Mouse (Mus musculus) embryo, embryonic 11 days (tissue): Measurements from ENCODE around the gene Olfr520.
"Not testable (repeated sequence)": the region's sequence is repeated elsewhere in the genome, so short reads cannot be mapped to it uniquely, and the experiment has no call there.

Experiments
- DNase-seq: peaks from one replicate; pipeline ENCODE4 v3.0.0-alpha.2; 2015

Gene Olfr520

DNA sequence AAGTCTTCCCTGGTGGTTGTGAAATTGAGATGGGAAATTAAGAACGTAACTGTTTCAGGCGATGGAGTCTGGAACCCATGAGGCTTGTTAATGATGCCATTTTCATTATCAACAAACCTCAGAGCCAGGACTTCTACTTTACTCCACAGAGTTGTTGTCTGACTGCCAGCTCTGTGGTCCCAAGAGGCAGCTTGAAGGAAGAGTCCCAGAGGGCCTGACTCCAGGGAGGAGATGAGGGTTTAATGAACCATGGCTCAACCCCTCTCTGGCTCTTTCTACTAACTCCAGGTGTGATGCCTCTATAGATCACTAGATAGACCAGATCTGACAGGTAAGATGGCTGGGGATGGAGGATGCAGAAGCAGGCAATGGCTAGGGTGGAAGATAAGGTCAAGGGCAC, at the start of gene Olfr520:
TSS of gene Olfr520 (plus strand) at position 301 of the 400 bp plus-strand sequence.
- no peak for DNase-seq

DNA sequence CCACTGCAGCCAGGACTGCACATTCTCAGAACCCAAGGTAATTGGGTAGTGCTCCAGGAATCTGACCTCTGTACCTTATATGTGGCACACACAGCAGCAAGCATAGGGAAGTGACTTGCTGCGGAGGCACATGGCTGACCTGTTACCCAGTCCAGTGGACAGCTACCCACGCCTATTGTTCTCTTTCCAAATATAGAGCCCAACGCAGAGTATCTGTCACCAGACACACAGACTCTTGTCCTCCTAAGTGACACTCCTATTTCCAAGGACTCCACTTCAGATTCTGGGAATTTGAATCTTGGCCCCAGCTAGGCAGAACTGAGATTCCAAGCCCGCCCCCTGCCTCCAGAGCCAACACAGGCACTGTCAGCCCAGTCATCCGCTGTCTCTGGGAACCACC, 49.3 kb upstream of the Olfr520 start:
- no peak for DNase-seq

DNA sequence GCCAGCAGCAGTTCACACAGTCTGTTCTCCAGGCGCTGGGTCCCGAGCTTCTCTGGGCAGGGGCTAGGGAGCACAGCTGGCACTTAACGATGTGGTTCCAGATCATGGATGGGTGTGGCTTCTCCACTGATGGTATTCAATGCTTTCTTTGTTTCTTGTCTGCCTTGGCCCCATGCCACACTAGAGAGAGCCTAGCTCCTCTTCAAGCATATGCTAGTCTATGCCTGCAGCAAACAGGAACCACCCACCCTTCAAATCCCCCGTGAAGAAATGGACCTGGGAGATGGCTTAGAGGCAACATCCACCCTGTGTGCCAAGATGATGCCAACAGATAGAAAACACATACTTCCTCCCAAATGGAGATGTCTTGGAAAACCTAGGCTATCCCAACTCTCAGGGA, 46.0 kb upstream of the Olfr520 start:
- no peak for DNase-seq

DNA sequence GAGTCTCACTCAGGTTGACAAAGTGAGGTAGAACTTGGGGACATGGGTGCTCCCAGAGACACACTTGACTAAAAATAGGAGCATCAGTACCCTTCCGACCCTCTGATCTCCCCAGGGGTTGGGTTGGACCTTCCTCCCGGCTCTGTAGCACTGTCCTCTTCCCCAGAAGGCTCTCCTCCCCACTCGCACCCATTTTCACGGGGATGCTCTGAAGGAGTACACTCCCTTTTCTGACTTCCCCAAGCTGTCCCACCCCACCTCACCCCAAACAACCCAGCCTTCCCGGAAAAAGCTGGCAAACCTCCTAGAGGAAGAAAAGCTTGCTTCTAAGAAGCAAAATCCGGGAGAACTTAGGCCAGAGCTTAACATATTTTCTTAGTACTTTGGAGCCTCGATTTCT, 39.3 kb upstream of the Olfr520 start:
- no peak for DNase-seq

DNA sequence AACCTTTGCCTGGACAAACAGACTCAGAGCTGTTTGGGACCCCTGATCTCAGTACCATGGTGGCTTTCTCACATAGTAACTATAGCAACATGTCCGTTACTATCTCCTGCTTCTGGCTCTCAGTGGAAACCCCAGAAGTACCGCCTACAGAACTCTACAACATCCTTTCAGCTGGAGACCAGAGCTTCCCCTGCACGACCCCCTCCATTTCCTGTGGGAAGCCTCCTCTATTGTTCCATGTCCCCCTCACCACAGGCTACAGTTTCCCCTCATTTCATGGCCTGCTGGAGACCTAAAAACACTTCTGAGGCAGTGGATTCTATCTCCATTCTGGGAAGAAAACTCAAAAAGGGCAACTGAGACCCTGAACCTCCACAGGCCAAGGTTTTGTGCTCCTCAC, 37.7 kb upstream of the Olfr520 start:
- DNase-seq, result no peak

DNA sequence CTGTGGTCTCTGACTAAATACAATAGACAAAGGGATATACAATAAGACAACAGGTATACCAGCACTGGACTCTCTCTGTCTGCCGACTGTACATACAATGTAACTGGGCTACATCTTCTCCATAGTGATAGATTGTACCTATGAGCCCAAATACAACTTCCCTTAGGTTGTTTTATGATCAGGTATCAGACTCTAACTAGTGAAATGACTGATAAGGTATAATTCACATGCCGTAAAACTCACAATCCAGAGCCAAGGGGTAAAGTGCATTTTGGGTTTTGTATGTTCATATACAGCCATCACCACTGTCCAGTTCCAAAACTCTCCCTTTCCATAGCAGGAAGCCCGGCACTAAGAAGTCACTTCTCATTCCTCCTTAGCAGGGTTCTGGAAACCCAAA, 36.7 kb upstream of the Olfr520 start:
- no peak for DNase-seq

DNA sequence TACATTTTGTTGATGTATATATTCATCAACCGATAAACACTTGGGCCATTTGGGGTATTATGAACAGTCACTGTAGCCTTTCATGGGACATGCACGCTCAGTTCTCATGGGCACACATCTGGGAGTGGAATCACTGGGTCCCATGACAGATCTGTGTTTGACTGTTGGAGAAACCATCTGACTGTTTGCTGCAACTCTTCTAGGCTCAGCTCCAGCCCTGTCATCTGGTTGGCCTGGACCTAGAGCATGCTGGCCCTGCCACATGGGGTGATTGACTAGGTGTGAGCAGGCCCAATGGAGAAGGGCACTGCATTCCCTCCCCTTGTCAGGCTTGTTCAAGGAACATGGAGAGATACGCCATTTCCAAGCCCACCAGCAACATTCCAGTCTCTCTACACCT, 36.1 kb upstream of the Olfr520 start:
- DNase-seq, result no peak

DNA sequence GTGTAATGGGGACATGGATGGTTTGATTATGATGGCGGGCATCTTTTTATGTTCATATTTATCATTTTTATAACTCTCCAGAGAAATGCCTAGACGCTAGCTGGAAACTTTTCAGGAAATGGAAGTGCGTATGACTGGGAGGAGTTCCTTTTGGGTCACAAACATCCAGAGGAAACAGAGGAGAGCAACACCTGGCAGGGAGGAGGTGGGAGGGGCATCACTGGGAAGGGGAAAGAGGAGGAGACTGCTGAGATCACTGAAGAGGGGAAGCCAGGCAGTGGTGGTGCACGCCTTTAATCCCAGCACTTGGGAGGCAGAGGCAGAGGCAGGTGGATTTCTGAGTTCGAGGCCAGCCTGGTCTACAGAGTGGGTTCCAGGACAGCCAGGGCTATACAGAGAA, 35.6 kb upstream of the Olfr520 start:
- not testable (repeated sequence) for DNase-seq

DNA sequence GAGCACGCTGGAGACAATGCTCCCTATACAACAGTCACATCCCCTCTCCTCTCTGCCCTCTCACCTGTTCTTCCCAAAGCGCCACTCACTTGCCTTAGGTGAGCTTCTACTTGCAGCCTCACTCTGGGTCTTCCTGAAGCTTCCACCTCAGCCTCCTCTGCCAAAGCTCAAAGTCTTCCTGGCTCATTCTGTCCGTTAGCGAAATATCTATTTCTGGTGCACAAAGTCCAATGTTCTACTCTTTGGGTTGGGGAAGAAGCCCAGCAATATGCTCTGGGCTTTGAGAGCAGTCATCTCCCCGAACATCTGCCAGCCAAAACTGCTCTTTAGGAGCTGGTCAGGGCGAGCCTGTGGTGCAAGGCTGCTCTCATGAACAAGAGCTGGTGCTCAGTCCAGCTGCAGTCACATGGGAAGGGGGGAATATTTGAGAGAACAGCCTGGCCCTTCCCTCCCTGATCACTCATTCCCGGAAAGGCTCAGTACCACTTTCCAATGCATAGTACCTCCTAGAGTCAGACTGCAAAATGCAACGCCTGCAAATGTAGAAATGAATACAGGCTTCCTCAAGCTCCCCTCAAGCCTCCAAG, 34.5 kb upstream of the Olfr520 start:
- DNase-seq, result no peak

DNA sequence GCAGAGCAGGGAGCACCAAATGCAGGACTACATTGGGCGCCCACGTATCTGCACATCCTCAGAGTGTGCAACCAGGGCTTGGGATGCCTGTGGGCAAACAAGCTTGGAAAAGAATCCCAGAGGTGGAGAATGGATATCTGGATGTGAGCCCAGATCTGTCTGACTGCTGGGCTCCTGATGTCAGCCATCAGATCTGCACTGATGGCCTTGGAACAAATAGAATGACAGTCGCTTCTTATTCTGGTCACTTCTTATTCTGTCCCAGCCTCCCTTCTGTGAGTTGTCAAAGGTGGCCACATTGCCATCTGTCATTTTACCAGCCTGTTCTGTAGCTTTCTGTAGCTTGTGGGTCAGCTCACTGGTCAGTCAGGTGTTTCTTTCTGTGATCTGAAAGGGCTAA, 31.5 kb upstream of the Olfr520 start:
- no peak for DNase-seq

DNA sequence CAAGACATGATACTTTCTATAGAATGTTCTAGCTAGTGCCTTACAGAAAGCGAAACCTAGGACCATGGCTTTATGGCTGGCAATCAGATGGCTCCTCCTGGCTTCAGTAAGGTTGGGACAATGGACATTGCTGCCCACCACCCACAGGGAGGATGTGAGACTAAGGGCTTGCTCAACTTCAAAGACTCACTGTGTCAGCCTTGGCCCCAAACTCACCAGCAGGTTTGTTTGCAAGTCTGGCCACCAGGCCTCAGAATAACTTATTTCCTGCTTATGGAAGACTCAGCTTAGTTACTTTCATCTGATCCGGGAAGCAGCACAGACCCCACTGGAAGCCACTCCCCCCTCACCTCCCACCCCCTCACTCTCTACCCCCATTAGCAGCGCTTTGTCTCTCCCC, 31.0 kb upstream of the Olfr520 start:
- DNase-seq, result no peak

DNA sequence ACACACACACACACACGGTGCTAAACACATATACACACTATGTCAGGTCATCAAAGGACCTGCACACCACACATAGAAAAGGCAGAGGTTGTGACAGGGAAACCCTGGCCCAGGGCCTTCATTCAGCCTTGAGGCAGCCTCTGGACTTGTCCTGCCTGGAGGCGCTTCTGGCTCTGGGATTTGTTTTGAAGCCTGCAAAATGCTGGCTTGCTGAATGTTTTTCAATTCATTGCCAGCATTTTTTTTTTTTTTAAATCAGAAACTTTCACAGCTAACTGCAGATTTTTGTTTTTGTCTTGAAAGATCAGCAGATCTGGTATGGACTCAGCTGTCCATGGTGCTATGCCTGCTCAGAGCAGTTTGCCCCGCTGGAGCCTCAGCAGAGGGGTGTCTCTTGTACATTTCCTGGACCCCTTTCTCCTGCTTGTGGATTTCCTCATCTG, 30.3 kb upstream of the Olfr520 start:
- no peak for DNase-seq

DNA sequence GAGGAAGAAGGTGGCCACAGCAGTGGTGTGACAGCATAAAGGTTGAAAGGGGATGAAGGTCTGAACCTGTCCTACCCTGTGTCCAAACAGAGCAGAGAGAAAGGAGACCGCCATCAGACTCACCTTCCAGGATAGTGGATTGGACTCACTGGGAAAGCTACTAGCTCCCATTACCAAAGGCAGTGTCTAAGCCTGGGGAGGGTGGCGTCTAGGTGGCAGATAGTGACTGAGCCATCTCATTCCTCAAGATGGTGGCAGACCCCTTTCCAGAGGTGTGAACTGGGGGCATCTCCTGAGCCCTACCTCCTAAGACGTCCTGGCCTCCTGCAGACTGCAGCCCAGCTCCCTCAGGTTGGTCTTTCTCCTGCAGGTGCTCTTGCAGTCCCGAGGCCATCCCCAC, 29.4 kb upstream of the Olfr520 start:
- no peak for DNase-seq

DNA sequence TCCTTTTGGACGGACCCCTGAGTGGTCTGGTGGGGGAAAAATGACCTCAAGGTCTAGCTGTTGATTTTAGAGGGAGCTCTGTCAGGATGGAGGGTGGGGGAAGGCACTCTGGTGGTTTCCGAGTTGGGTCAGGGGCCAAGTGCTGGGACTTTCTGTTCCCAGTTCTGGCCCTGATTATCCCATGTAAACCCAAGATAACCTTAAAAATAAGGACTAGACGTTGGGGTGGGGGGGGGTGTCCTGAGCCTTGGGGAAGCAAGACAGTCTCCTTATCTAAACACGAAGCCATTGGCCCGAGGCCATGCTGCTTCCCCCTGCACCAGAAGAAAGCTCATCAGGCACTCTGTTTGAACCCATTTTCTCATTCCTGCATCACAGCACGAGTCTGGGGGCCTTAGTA, 27.9 kb upstream of the Olfr520 start:
- DNase-seq, result no peak

DNA sequence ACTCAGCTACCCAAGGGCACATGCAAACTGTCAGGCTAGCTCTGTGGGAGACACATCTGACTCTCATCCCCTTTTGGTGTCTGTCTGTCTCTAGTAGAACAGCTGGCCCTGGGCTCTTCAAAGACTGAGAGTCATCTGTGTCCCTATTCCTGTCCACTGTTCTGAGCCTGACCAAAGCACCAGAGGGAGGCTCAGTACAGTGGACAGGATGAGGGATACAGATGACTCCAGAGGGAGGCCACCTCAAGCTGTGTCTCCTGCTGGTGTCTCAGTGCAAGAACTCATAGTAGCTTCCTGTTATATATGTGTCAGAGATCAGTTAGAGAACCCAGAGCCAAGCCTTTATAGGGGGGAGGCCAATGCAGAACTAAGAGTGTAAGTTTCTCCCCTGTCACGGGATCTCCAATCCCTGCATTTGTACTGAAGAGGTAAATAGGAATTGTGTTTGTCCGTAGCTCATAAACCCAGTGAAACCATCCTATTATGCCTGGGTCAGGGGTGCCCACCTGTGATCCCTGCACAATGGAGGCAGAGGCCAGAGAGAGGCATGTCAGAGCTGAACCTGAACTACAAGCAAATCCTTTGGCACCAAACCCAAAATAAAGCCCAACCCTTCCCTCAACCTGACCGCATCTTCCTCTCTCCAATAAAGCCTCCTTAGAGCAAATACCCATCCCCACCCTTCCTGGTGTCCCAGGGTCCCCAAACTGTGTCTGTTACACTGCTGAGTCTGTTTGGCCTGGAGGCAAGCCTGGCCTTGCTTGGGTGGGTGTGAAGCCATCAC, 25.1 kb upstream of the Olfr520 start:
- DNase-seq, result no peak

DNA sequence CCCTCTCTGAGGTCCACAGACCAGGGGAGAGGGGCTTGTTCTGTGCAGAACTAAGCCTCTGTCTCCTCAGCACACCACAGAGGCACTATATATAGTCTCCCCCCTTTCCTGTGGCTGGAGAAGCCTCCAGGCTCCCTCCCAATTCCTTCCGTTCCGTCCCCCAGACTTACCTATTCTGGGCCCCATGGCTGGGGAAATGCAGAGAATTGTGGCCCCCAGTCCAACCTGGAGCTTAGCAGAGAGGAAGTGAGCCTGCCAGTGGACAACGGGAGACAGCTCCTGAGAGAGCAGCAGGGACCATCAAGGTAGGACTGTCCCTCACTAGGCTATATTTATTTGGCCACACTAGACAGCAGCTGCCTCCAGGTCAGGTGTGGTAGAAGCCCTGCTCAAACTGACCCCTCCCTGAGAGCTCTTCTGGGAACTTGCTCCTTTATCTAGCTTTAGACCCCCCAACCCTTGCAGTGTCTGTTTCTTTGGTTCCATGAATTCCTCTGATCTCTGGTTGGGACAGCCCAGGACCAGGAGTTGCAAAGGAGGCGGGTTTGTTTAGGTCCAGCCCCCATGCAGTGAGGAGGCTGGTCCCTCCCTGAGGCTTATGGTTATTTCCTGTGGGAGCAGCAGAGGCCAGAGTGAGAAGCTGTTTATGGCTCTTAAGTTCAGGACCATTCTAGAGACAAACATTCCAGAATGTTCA, 23.6 kb upstream of the Olfr520 start:
- DNase-seq, result peak; percentile 29

DNA sequence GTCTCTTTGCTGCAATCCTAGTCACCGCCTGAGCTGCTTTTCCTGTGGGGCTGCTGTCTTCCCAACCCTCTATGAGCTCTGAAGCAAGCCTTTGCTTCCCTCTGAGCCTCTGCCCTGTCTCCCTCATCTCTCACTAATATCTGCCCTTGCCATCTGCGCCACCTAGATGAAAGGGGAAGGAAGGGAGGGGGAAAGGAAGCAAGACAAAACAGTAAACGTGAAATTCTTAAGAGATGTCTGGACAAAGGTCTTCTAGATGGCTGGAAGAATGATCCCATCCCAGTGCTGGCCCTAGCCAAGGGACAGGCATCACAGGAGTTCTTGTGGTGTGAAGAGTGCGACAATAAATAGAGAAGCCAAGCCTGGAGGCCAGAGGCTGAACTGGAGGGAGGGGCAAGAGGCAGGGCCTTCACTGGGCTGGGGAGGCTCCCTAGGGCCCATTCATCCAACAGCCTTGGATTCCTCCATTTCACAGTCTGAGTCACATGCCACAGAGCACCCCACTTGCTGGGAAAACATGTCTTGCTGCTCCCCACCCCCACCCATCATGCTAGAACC, 23.0 kb upstream of the Olfr520 start:
- no peak for DNase-seq

DNA sequence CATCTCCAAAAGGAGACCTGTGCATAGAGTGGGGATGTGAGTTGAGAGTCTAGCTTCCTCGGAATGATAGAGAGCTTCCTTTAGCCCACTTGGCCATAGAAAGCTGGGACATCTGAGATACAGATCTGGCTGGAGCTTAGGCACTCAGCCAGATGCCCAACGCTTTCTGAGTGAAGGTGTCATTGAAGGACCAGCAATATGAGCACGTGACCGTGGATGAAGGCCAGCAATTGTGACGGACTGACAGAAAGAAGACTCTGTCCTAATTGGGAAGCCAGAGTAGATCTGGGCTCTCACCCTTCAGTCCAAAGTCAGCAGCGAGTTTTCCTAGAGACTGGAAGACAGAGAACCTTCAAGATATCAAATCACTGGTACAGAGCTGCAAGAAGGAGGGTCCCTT, 22.4 kb upstream of the Olfr520 start:
- DNase-seq, result no peak

DNA sequence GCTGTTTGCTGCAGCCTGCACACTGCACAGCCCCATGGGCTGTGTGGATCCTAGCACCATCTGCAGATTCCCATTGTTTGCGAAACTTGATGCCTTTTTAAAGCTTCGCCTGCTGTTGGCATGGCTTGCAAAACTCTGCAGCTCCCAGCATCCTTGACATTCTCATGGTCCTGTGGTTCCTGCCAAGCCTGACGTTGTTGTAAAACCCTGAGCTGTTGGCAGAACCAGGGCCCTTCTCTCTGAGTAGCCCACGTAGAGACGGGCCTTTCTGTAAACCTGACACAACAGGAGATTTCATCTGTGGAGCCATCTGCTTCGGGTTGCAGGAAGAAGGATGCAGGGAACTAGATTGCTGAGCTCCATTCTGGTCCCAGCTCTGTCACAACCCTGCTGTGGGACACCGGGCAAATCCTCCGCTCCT, 21.8 kb upstream of the Olfr520 start:
- peak; percentile 21 for DNase-seq

DNA sequence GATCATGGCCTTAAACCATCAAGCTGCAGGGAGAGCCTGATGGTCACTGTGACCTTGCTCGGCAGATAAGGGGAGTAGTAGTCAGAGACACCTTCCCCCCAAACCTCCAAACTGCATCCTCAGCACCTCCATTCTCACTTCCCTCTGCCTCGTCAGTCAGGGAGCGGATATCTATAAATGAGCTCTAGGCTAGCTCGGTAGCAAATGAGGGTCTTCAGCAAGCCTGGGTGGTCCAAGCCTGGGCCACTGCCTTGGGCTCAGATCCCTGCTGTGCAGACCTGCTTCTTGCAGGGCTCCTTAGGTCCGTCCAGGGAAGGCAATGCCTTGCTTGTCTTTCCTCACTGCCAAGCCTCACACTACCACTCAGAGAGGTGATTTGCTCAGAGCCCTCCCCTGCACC, 21.3 kb upstream of the Olfr520 start:
- no peak for DNase-seq

DNA sequence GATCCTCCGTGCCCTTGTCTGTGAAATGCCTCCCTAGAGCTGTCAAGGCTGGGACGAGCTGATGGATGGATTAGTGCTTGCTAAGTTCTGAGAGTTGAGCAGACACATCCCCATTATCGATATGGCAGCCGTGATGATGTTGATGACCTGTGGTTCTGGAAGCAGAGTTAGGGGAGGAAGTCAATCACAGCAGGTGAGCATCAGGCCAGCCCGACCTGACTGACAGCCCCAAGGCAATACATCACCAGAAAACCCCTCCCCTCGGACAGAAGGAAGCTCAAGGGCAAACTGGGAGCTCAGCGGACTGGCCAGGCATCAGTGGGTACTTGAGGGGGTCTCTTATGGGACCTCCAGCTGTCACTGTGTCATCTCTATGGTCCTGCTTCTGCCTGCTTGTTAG, 20.1 kb upstream of the Olfr520 start:
- DNase-seq, result no peak

DNA sequence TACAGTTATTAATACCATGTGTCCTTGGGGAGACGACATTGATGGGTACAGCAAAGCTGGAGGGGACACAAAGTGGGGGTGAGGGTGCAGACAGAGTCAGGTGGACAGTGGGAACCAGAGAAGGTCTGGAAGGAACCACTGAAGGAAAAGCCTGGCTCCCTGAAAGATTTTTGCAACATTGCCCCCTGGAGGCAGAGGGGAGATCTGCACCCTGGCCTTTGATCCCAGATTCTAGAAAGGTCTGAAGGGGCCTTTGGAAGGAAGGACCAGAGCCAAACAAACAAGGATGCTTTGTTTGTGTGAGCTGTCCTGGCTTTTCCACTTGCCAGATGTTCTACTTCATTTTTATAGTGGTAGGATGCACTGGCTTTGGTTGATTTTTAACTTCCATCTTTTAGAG, 19.6 kb upstream of the Olfr520 start:
- peak; percentile 62 for DNase-seq

DNA sequence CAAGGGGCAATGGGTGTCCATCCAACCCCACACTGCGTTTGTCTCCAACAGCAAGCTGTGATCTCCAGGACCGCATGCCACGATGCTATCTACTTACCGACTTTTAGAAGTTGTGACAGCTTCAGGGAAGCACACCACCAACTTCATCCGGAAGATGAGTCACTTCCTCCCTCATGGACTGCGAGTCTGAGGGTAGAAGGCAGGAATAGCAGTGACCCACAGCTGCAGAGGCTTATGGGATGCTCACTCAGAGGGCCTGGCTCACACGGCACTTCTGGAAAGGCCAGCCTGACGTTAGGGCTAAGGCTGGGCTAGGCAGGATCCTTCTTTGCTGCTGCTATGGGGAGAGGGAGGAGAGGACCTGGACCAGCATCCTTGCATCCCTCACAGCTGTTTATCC, 18.9 kb upstream of the Olfr520 start, which contains the start of gene Slco2b1:
TSS of gene Slco2b1 (minus strand) at position 175 of the 400 bp plus-strand sequence.
- no peak for DNase-seq

DNA sequence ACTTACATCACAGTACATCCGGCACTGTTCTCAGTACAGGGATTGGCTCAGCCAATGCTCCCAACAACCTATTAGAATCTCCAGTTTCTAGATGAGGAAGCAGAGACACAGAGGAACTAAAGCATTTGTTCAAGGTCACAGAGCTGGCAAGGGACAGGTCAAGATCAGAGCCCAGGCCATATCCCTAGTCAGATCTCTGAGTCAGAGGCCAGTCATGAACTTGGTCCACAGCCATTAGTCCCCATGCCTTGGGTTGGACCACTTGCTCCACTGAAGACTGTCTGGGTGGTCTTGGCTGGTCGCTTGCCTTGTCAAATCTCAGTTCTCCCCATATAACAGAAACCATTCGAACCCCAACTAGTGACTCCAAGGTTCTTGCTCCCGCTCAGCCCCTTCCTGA, 17.6 kb upstream of the Olfr520 start:
- no peak for DNase-seq
